8 mouse cellular contexts compared by ENCODE assay signal in genomic region chr7:17002375-17003195, GRCm38 (mm10). TPM values are rescaled to one million over a fixed set of nuclear protein-coding genes. Genes with fewer than 3 reads are reported as not detected.
DNase-seq lines count a peak whose midpoint lies in the region; ATAC-seq and TF ChIP-seq lines count a peak whose summit lies in the region.

No protein-coding gene starts in this region.

- intact Hi-C loops in heart, postnatal 36 days (cut with DNase I) = loop anchor here (1.0 to 2.0 kb wide), 4 partner anchors 48 to 70 kb away; no protein-coding TSS in a partner anchor

- in situ Hi-C loops in ES-E14 (cut with MboI; ENCODE audit: low sequenced_read_pairs in 2 of 2, unreplicated experiment in 2 of 2) = no loop called here

- H3K27me3 ChIP-seq in forebrain, embryonic 11.5 days (ENCODE audit: control insufficient read depth, insufficient read depth, low read length) = no peaks in the 10 kb centered on the region
- H3K27me3 ChIP-seq in neural tube, embryonic 15.5 days (replicated peaks) = no peaks in the 10 kb centered on the region

- ATAC-seq in forebrain, embryonic 11.5 days (replicated peaks; ENCODE audit: low FRiP score) = peak; percentile 77
- peak; percentile 74 for ATAC-seq in neural tube, embryonic 15.5 days (ENCODE audit: low FRiP score)

- peaks cover 0 to 8% of the 10 kb centered on the region in 2 experiments; a peak in 2 of 4 replicates for H3K4me1 ChIP-seq in ES-E14 (ENCODE audit: control insufficient read depth in 2 of 2, insufficient read depth in 2 of 2, low read length in 2 of 2, poor library complexity in 1 of 2)
- H3K4me1 ChIP-seq in forebrain, embryonic 11.5 days (replicated peaks; ENCODE audit: control insufficient read depth, insufficient read depth, low read length) = no peaks in the 10 kb centered on the region
- peaks cover 12% of the 10 kb centered on the region; the same call in 1 of the 2 replicates for H3K4me1 ChIP-seq in neural tube, embryonic 15.5 days

- no peak overlapping the region for H3K4me2 ChIP-seq in forebrain, embryonic 11.5 days (ENCODE audit: low read depth, low read length, severe bottlenecking)
- H3K4me2 ChIP-seq in neural tube, embryonic 15.5 days = no peak overlapping the region

- no peak overlapping the region for H3K9ac ChIP-seq in ES-E14 (ENCODE audit: insufficient read depth, low read depth, low read length, poor library complexity, severe bottlenecking)
- no peak overlapping the region for H3K9ac ChIP-seq in forebrain, embryonic 11.5 days (ENCODE audit: low read length)
- no peak overlapping the region for H3K9ac ChIP-seq in neural tube, embryonic 15.5 days (replicated peaks)

- peak; percentile 80 for DNase-seq in ES-E14 (ENCODE audit: low read depth, low spot score)
- peak; percentile 42 for DNase-seq in c-Kit-negative CD71-positive TER-119-positive erythroid progenitor cells, embryonic 14.5 days (ENCODE audit: low read depth, low spot score)
- peak; percentile 91 for DNase-seq in forebrain, embryonic 11.5 days (ENCODE audit: low spot score)
- DNase-seq in heart, postnatal 36 days = peak; percentile 82
- peak; percentile 68 to 92 for DNase-seq in layer of hippocampus, adult 18-20 months (ENCODE audit: low spot score in 2 of 2)
- peak; percentile 60 to 75 for DNase-seq in lung, adult 18-20 months
- peak; percentile 91 for DNase-seq in thymus, postnatal 0 days (ENCODE audit: low spot score)

- H3K9me3 ChIP-seq in ES-E14 (ENCODE audit: control insufficient read depth, insufficient read depth, low read depth, low read length) = no peaks in the 10 kb centered on the region
- no peaks in the 10 kb centered on the region for H3K9me3 ChIP-seq in forebrain, embryonic 11.5 days (ENCODE audit: control insufficient read depth, low read length)
- H3K9me3 ChIP-seq in neural tube, embryonic 15.5 days (replicated peaks) = no peaks in the 10 kb centered on the region

- 10% methylated on average over 7 of the region's 7 CpGs for WGBS in forebrain, embryonic 11.5 days
- WGBS in neural tube, embryonic 15.5 days = 18% methylated on average over 7 of the region's 7 CpGs

- H3K27ac ChIP-seq in ES-E14 (ENCODE audit: insufficient read depth, low read depth, low read length, poor library complexity, severe bottlenecking) = no peak overlapping the region
- H3K27ac ChIP-seq in forebrain, embryonic 11.5 days (ENCODE audit: low read depth, low read length) = no peak overlapping the region
- 0 out of 2 replicates have a peak overlapping the region, but pooled peaks have one; percentile 33 for H3K27ac ChIP-seq in neural tube, embryonic 15.5 days (replicated peaks)

- H3K36me3 ChIP-seq in ES-E14 (ENCODE audit: control insufficient read depth, insufficient read depth, low read length, poor library complexity, severe bottlenecking) = peaks cover 37% of the 10 kb centered on the region
- peaks cover 20% of the 10 kb centered on the region for H3K36me3 ChIP-seq in forebrain, embryonic 11.5 days (ENCODE audit: control insufficient read depth, insufficient read depth, low read length)
- peaks cover 38% of the 10 kb centered on the region for H3K36me3 ChIP-seq in neural tube, embryonic 15.5 days

- H3K4me3 ChIP-seq in ES-E14 (ENCODE audit: insufficient read depth in 1 of 2, low read depth in 1 of 2, low read length in 2 of 2, poor library complexity in 1 of 2, severe bottlenecking in 1 of 2) = no peak overlapping the region
- H3K4me3 ChIP-seq in forebrain, embryonic 11.5 days (ENCODE audit: low read depth, low read length) = no peak overlapping the region
- H3K4me3 ChIP-seq in neural tube, embryonic 15.5 days (replicated peaks) = no peak overlapping the region

TF ChIP-seq in ES-E14, 5 proteins besides CTCF, POLR2A, EP300 and RAD21:
- no peak for TF ChIP-seq CHD2 (IDR thresholded peaks at IDR 0.05; ENCODE audit: low read depth, low read length)
- no peak for TF ChIP-seq MAFK (IDR thresholded peaks at IDR 0.05; ENCODE audit: insufficient read depth, low read depth, low read length)
- no peak for TF ChIP-seq HCFC1 (IDR thresholded peaks at IDR 0.05; ENCODE audit: borderline replicate concordance, insufficient read depth, low read length)
- no peak for TF ChIP-seq ZC3H11A (IDR thresholded peaks at IDR 0.05; ENCODE audit: borderline replicate concordance, low read depth, low read length)
- TF ChIP-seq ZNF384 (IDR thresholded peaks at IDR 0.05; ENCODE audit: low read depth, low read length) = no peak

RNA-seq across cellular contexts. Expression of gene Ccdc8, which starts 10.1 kb away (rescaled TPM):
- 2.8 and 4.1 TPM in 2 replicates for total RNA-seq in ES-E14 (2012; rRNA removed)
- 19.0 and 19.5 TPM in 2 replicates for polyA plus RNA-seq in forebrain, embryonic 11.5 days (2014; fragmentation: Nextera tagmentation; extraction: Ambion mirVana)
- total RNA-seq in heart, postnatal 36 days (2021) = 1 to 10 TPM; 5.9 to 6.3 TPM
- 1 to 10 TPM; 1.8 to 2.1 TPM for total RNA-seq in layer of hippocampus, adult 18-20 months (2021)
- 7.7 and 13.9 TPM in 2 replicates for polyA plus RNA-seq in neural tube, embryonic 15.5 days (2015; fragmentation: Nextera tagmentation; extraction: Ambion mirVana)
- polyA plus RNA-seq in thymus, postnatal 0 days (2015; fragmentation: Nextera tagmentation; extraction: Ambion mirVana) = 3.7 and 4.7 TPM in 2 replicates

RNA-seq across cellular contexts. Expression of gene Gm42372, which starts 19.7 kb away (rescaled TPM):
- total RNA-seq in ES-E14 (2012; rRNA removed) = 0.13 and 0.21 TPM in 2 replicates
- 1.4 and 1.8 TPM in 2 replicates for polyA plus RNA-seq in forebrain, embryonic 11.5 days (2014; fragmentation: Nextera tagmentation; extraction: Ambion mirVana)
- not detected for total RNA-seq in heart, postnatal 36 days (2021)
- 10 to 100 TPM; 53.4 to 54.0 TPM for total RNA-seq in layer of hippocampus, adult 18-20 months (2021)
- polyA plus RNA-seq in neural tube, embryonic 15.5 days (2015; fragmentation: Nextera tagmentation; extraction: Ambion mirVana) = 5.7 and 6.4 TPM in 2 replicates
- polyA plus RNA-seq in thymus, postnatal 0 days (2015; fragmentation: Nextera tagmentation; extraction: Ambion mirVana) = 0.33 and 0.49 TPM in 2 replicates

RNA-seq across cellular contexts. Expression of gene Ppp5c, which starts 25.1 kb away (rescaled TPM):
- total RNA-seq in ES-E14 (2012; rRNA removed) = 112 and 127 TPM in 2 replicates
- 123 and 132 TPM in 2 replicates for polyA plus RNA-seq in forebrain, embryonic 11.5 days (2014; fragmentation: Nextera tagmentation; extraction: Ambion mirVana)
- total RNA-seq in heart, postnatal 36 days (2021) = 100 to 1,000 TPM; 107 to 109 TPM
- 100 to 1,000 TPM; 146 to 147 TPM for total RNA-seq in layer of hippocampus, adult 18-20 months (2021)
- 128 TPM in 2 replicates for polyA plus RNA-seq in neural tube, embryonic 15.5 days (2015; fragmentation: Nextera tagmentation; extraction: Ambion mirVana)
- polyA plus RNA-seq in thymus, postnatal 0 days (2015; fragmentation: Nextera tagmentation; extraction: Ambion mirVana) = 120 TPM in 2 replicates

RNA-seq across cellular contexts. Expression of gene Pnmal1, which starts 43.1 kb away (rescaled TPM):
- 0.26 and 0.45 TPM in 2 replicates for total RNA-seq in ES-E14 (2012; rRNA removed)
- 20.4 and 22.7 TPM in 2 replicates for polyA plus RNA-seq in forebrain, embryonic 11.5 days (2014; fragmentation: Nextera tagmentation; extraction: Ambion mirVana)
- not detected for total RNA-seq in heart, postnatal 36 days (2021)
- total RNA-seq in layer of hippocampus, adult 18-20 months (2021) = 100 to 1,000 TPM; 118 to 134 TPM
- polyA plus RNA-seq in neural tube, embryonic 15.5 days (2015; fragmentation: Nextera tagmentation; extraction: Ambion mirVana) = 43.3 and 52.0 TPM in 2 replicates
- polyA plus RNA-seq in thymus, postnatal 0 days (2015; fragmentation: Nextera tagmentation; extraction: Ambion mirVana) = 0.04 TPM in 2 replicates

RNA-seq across cellular contexts. Expression of gene Pnmal2, which starts 58.1 kb away (rescaled TPM):
- 0.71 and 0.85 TPM in 2 replicates for total RNA-seq in ES-E14 (2012; rRNA removed)
- polyA plus RNA-seq in forebrain, embryonic 11.5 days (2014; fragmentation: Nextera tagmentation; extraction: Ambion mirVana) = 12.3 and 13.0 TPM in 2 replicates
- total RNA-seq in heart, postnatal 36 days (2021) = 1 to 10 TPM; 3.4 to 3.9 TPM
- total RNA-seq in layer of hippocampus, adult 18-20 months (2021) = 100 to 1,000 TPM; 370 to 415 TPM
- polyA plus RNA-seq in neural tube, embryonic 15.5 days (2015; fragmentation: Nextera tagmentation; extraction: Ambion mirVana) = 117 and 137 TPM in 2 replicates
- 5.1 and 6.4 TPM in 2 replicates for polyA plus RNA-seq in thymus, postnatal 0 days (2015; fragmentation: Nextera tagmentation; extraction: Ambion mirVana)

Comparison
In these comparisons a context has a peak if more than half of its experiments do, and no peak if none do; other contexts are left out.
1. RNA of gene Gm42372, which starts 19.7 kb away (total RNA-seq): 53.4 to 54.0 TPM in layer of hippocampus, adult 18-20 months; 0.13 to 0.21 TPM in ES-E14 and not detected in heart, postnatal 36 days; every median in the first group is over 10 times any median in the second.
2. Peak in every context shown above with its lines, with median percentiles within 50 percentile points of each other: DNase-seq.